Comparison of ENCODE assay signal across 8 mouse cellular contexts in genomic region chr6:42325268-42325609, GRCm38 (mm10). TPM values are rescaled to one million over a fixed set of nuclear protein-coding genes. Genes with fewer than 3 reads are reported as not detected.
DNase-seq lines count a peak whose midpoint lies in the region; ATAC-seq and TF ChIP-seq lines count a peak whose summit lies in the region.

No protein-coding gene starts in this region.

- H3K9ac ChIP-seq in forebrain, embryonic 16.5 days (replicated peaks; ENCODE audit: low read depth, low read length) = peak overlapping the region; percentile 94
- peak overlapping the region; percentile 73 for H3K9ac ChIP-seq in neural tube, embryonic 15.5 days (replicated peaks)

- peaks cover 16% of the 10 kb centered on the region for H3K4me1 ChIP-seq in forebrain, embryonic 16.5 days (replicated peaks; ENCODE audit: control insufficient read depth, insufficient read depth, low read length)
- H3K4me1 ChIP-seq in lung, adult 2 months (ENCODE audit: control insufficient read depth, insufficient read depth, low read length) = peaks cover 5% of the 10 kb centered on the region
- peaks cover 34% of the 10 kb centered on the region for H3K4me1 ChIP-seq in neural tube, embryonic 15.5 days

- no peak for TF ChIP-seq POLR2A in lung, adult 2 months (IDR thresholded peaks at IDR 0.05; ENCODE audit: borderline replicate concordance, extremely low read depth, low read depth, low read length)

- peak overlapping the region; percentile 81 for H3K27ac ChIP-seq in forebrain, embryonic 16.5 days (ENCODE audit: low read length)
- peak overlapping the region; percentile 93 for H3K27ac ChIP-seq in neural tube, embryonic 15.5 days (replicated peaks)

- H3K36me3 ChIP-seq in forebrain, embryonic 16.5 days (ENCODE audit: control insufficient read depth, insufficient read depth) = no peaks in the 10 kb centered on the region; the same call in 1 of the 2 replicates
- peaks cover 9% of the 10 kb centered on the region; the same call in 1 of the 2 replicates for H3K36me3 ChIP-seq in neural tube, embryonic 15.5 days

- H3K27me3 ChIP-seq in forebrain, embryonic 16.5 days (replicated peaks; ENCODE audit: control insufficient read depth, insufficient read depth, low read length) = no peaks in the 10 kb centered on the region
- no peaks in the 10 kb centered on the region for H3K27me3 ChIP-seq in neural tube, embryonic 15.5 days (replicated peaks)

- peak; percentile 82 for TF ChIP-seq CTCF in lung, adult 2 months (IDR thresholded peaks at IDR 0.05; ENCODE audit: insufficient read depth, low read length)

- 2% methylated on average over 7 of the region's 7 CpGs for WGBS in forebrain, embryonic 16.5 days
- 10% methylated on average over 7 of the region's 7 CpGs for WGBS in lung, adult 2 months
- 3% methylated on average over 7 of the region's 7 CpGs for WGBS in neural tube, embryonic 15.5 days

- peak overlapping the region; percentile 85 for H3K4me3 ChIP-seq in forebrain, embryonic 16.5 days (replicated peaks; ENCODE audit: low read length)
- H3K4me3 ChIP-seq in lung, adult 2 months (replicated peaks; ENCODE audit: extremely low read depth, low read depth, low read length) = peak overlapping the region; percentile 44
- H3K4me3 ChIP-seq in neural tube, embryonic 15.5 days (replicated peaks) = peak overlapping the region; percentile 64

- H3K9me3 ChIP-seq in forebrain, embryonic 16.5 days (ENCODE audit: control insufficient read depth, low read length) = no peaks in the 10 kb centered on the region
- no peaks in the 10 kb centered on the region for H3K9me3 ChIP-seq in neural tube, embryonic 15.5 days (replicated peaks)

- intact Hi-C loops in heart, postnatal 36 days (cut with DNase I) = loop anchor here (1.0 to 10.0 kb wide), 4 partner anchors 58 to 560 kb away; no protein-coding TSS in a partner anchor

- ATAC-seq in forebrain, embryonic 16.5 days = no peak
- ATAC-seq in neural tube, embryonic 15.5 days (ENCODE audit: low FRiP score) = no peak; the same call in 1 of the 2 replicates

- peak; percentile 71 for DNase-seq in ES-CJ7 (ENCODE audit: low read depth, low spot score)
- DNase-seq in cerebellum, adult 11-12 months = peak; percentile 86
- DNase-seq in heart, postnatal 36 days = peak; percentile 85 to 87
- DNase-seq in layer of hippocampus, adult 18-20 months (ENCODE audit: low spot score in 2 of 2) = peak; percentile 83 to 92
- peak; percentile 78 for DNase-seq in lung, adult 2 months
- DNase-seq in testis, postnatal 14 days (ENCODE audit: low spot score) = peak; percentile 61

- peak overlapping the region; percentile 76 for H3K4me2 ChIP-seq in forebrain, embryonic 16.5 days (ENCODE audit: low read length)
- peak overlapping the region; percentile 80 for H3K4me2 ChIP-seq in neural tube, embryonic 15.5 days

RNA-seq across cellular contexts. Expression of gene Fam131b, which starts 0.8 kb away (rescaled TPM):
- polyA plus RNA-seq in forebrain, embryonic 16.5 days (2015; fragmentation: Nextera tagmentation; extraction: Ambion mirVana) = 5.3 and 7.1 TPM in 2 replicates
- under 1 TPM; 0.54 to 0.89 TPM for total RNA-seq in heart, postnatal 36 days (2021)
- total RNA-seq in layer of hippocampus, adult 18-20 months (2021) = 10 to 100 TPM; 80.2 to 82.8 TPM
- polyA plus RNA-seq in lung, adult 2 months (2012; rRNA removed) = 0.42 and 0.45 TPM in 2 replicates
- polyA plus RNA-seq in neural tube, embryonic 15.5 days (2015; fragmentation: Nextera tagmentation; extraction: Ambion mirVana) = 6.9 and 8.2 TPM in 2 replicates

RNA-seq across cellular contexts. Expression of gene Zyx, which starts 24.2 kb away (rescaled TPM):
- polyA plus RNA-seq in forebrain, embryonic 16.5 days (2015; fragmentation: Nextera tagmentation; extraction: Ambion mirVana) = 33.6 and 37.1 TPM in 2 replicates
- total RNA-seq in heart, postnatal 36 days (2021) = 10 to 100 TPM; 57.9 to 62.6 TPM
- 10 to 100 TPM; 39.5 to 40.3 TPM for total RNA-seq in layer of hippocampus, adult 18-20 months (2021)
- polyA plus RNA-seq in lung, adult 2 months (2012; rRNA removed) = 311 and 352 TPM in 2 replicates
- polyA plus RNA-seq in neural tube, embryonic 15.5 days (2015; fragmentation: Nextera tagmentation; extraction: Ambion mirVana) = 60.0 and 72.5 TPM in 2 replicates

RNA-seq across cellular contexts. Expression of gene Clcn1, which starts 38.8 kb away (rescaled TPM):
- polyA plus RNA-seq in forebrain, embryonic 16.5 days (2015; fragmentation: Nextera tagmentation; extraction: Ambion mirVana) = 1.6 and 2.0 TPM in 2 replicates
- 1 to 10 TPM; 4.3 to 5.8 TPM for total RNA-seq in heart, postnatal 36 days (2021)
- total RNA-seq in layer of hippocampus, adult 18-20 months (2021) = 1 to 10 TPM; 2.8 to 3.6 TPM
- polyA plus RNA-seq in lung, adult 2 months (2012; rRNA removed) = 0.34 and 1.5 TPM in 2 replicates
- 1.1 and 1.2 TPM in 2 replicates for polyA plus RNA-seq in neural tube, embryonic 15.5 days (2015; fragmentation: Nextera tagmentation; extraction: Ambion mirVana)

RNA-seq across cellular contexts. Expression of gene Epha1, which starts 47.8 kb away (rescaled TPM):
- polyA plus RNA-seq in forebrain, embryonic 16.5 days (2015; fragmentation: Nextera tagmentation; extraction: Ambion mirVana) = 0.14 and 0.27 TPM in 2 replicates
- under 1 TPM; 0.16 to 0.33 TPM for total RNA-seq in heart, postnatal 36 days (2021)
- total RNA-seq in layer of hippocampus, adult 18-20 months (2021) = under 1 TPM; 0.13 to 0.20 TPM
- polyA plus RNA-seq in lung, adult 2 months (2012; rRNA removed) = 22.4 and 26.7 TPM in 2 replicates
- 0.24 and 1.9 TPM in 2 replicates for polyA plus RNA-seq in neural tube, embryonic 15.5 days (2015; fragmentation: Nextera tagmentation; extraction: Ambion mirVana)
